Mouse (Mus musculus): ENCODE measurements around the gene Trmt10c. TPM values are rescaled to one million over a fixed set of nuclear protein-coding genes. Genes with fewer than 3 reads are reported as not detected.
A peak's percentile ranks its signal among the peaks of the same experiment; 100 is the strongest.

Trmt10c gene
- 1.3 and 1.9 TPM in 2 replicates for polyA plus RNA-seq (2012; rRNA removed)

GRCm38 (mm10) chr16:56037138-56038010 lies at the start of gene Trmt10c:
Gene Trmt10c, minus strand, starts transcription at chr16:56037819.
- TF ChIP-seq POLR2A (IDR thresholded peaks at IDR 0.05; ENCODE audit: control insufficient read depth, low read depth, low read length): peak; percentile 80
- TF ChIP-seq CTCF (IDR thresholded peaks at IDR 0.05; ENCODE audit: control insufficient read depth, insufficient read depth, insufficient replicate concordance, low read depth, low read length): no peak
- Histone ChIP-seq H3K27me3 (ENCODE audit: control insufficient read depth, insufficient read depth, low read length) (no peaks in the 10 kb centered on the region), H3K27ac (ENCODE audit: control insufficient read depth, insufficient read depth, low read depth, low read length) (peak within 1 kb of the TSS; percentile 97), H3K4me3 (ENCODE audit: control insufficient read depth, low read depth, low read length) (peak within 1 kb of the TSS; percentile 100), H3K36me3 (ENCODE audit: control insufficient read depth, insufficient read depth, low read length) (no peaks in the 10 kb centered on the region; the same call in 1 of the 2 replicates), H3K4me1 (ENCODE audit: control insufficient read depth, insufficient read depth, low read length) (no peaks in the 10 kb centered on the region)

- Histone ChIP-seq H3K4me1 (ENCODE audit: control insufficient read depth, insufficient read depth, low read length) (no peaks in the 10 kb centered on the region), H3K4me3 (ENCODE audit: control insufficient read depth, low read depth, low read length) (no peak overlapping the region), H3K36me3 (ENCODE audit: control insufficient read depth, insufficient read depth, low read length) (no peaks in the 10 kb centered on the region), H3K27me3 (ENCODE audit: control insufficient read depth, insufficient read depth, low read length) (no peaks in the 10 kb centered on the region), H3K27ac (ENCODE audit: control insufficient read depth, insufficient read depth, low read depth, low read length) (no peak overlapping the region)
- no peak for TF ChIP-seq POLR2A (IDR thresholded peaks at IDR 0.05; ENCODE audit: control insufficient read depth, low read depth, low read length)
Measured at GRCm38 (mm10) chr16:56086336-56086735, 48.7 kb upstream of the Trmt10c start.

- no peak overlapping the region for H3K4me3 ChIP-seq (ENCODE audit: control insufficient read depth, low read depth, low read length)
- TF ChIP-seq CTCF (IDR thresholded peaks at IDR 0.05; ENCODE audit: control insufficient read depth, insufficient read depth, insufficient replicate concordance, low read depth, low read length): no peak
- no peak for TF ChIP-seq POLR2A (IDR thresholded peaks at IDR 0.05; ENCODE audit: control insufficient read depth, low read depth, low read length)
Measured at GRCm38 (mm10) chr16:56081691-56082090, 44.1 kb upstream of the Trmt10c start.

GRCm38 (mm10) chr16:56079419-56079818 lies 41.8 kb upstream of the Trmt10c start:
- no peaks in the 10 kb centered on the region for H3K27me3 ChIP-seq (ENCODE audit: control insufficient read depth, insufficient read depth, low read length)
- no peaks in the 10 kb centered on the region for H3K36me3 ChIP-seq (ENCODE audit: control insufficient read depth, insufficient read depth, low read length)
- H3K4me1 ChIP-seq (ENCODE audit: control insufficient read depth, insufficient read depth, low read length): peaks cover 5% of the 10 kb centered on the region
- TF ChIP-seq POLR2A (IDR thresholded peaks at IDR 0.05; ENCODE audit: control insufficient read depth, low read depth, low read length): no peak
- TF ChIP-seq CTCF (IDR thresholded peaks at IDR 0.05; ENCODE audit: control insufficient read depth, insufficient read depth, insufficient replicate concordance, low read depth, low read length): no peak
- no peak overlapping the region for H3K27ac ChIP-seq (ENCODE audit: control insufficient read depth, insufficient read depth, low read depth, low read length)
- no peak overlapping the region for H3K4me3 ChIP-seq (ENCODE audit: control insufficient read depth, low read depth, low read length)

More at GRCm38 (mm10) chr16:56081691-56082090, 44.1 kb upstream of the Trmt10c start:
- no peaks in the 10 kb centered on the region for H3K27me3 ChIP-seq (ENCODE audit: control insufficient read depth, insufficient read depth, low read length)
- no peaks in the 10 kb centered on the region for H3K36me3 ChIP-seq (ENCODE audit: control insufficient read depth, insufficient read depth, low read length)
- H3K27ac ChIP-seq (ENCODE audit: control insufficient read depth, insufficient read depth, low read depth, low read length): no peak overlapping the region
- H3K4me1 ChIP-seq (ENCODE audit: control insufficient read depth, insufficient read depth, low read length): no peaks in the 10 kb centered on the region

- no peak overlapping the region; the same call in 1 of the 2 replicates for H3K27ac ChIP-seq (ENCODE audit: control insufficient read depth, insufficient read depth, low read depth, low read length)
- H3K36me3 ChIP-seq (ENCODE audit: control insufficient read depth, insufficient read depth, low read length): no peaks in the 10 kb centered on the region
- peaks cover 10% of the 10 kb centered on the region for H3K4me1 ChIP-seq (ENCODE audit: control insufficient read depth, insufficient read depth, low read length)
- H3K4me3 ChIP-seq (ENCODE audit: control insufficient read depth, low read depth, low read length): peak overlapping the region; percentile 97
- no peak for TF ChIP-seq POLR2A (IDR thresholded peaks at IDR 0.05; ENCODE audit: control insufficient read depth, low read depth, low read length)
- no peak for TF ChIP-seq CTCF (IDR thresholded peaks at IDR 0.05; ENCODE audit: control insufficient read depth, insufficient read depth, insufficient replicate concordance, low read depth, low read length)
- no peaks in the 10 kb centered on the region for H3K27me3 ChIP-seq (ENCODE audit: control insufficient read depth, insufficient read depth, low read length)
Measured at GRCm38 (mm10) chr16:56076121-56076869, 38.7 kb upstream of the Trmt10c start.

- H3K4me3 ChIP-seq (ENCODE audit: control insufficient read depth, low read depth, low read length): peak overlapping the region; percentile 97
- peaks cover 10% of the 10 kb centered on the region for H3K4me1 ChIP-seq (ENCODE audit: control insufficient read depth, insufficient read depth, low read length)
- H3K36me3 ChIP-seq (ENCODE audit: control insufficient read depth, insufficient read depth, low read length): no peaks in the 10 kb centered on the region
- TF ChIP-seq POLR2A (IDR thresholded peaks at IDR 0.05; ENCODE audit: control insufficient read depth, low read depth, low read length) (peak; percentile 90), CTCF (IDR thresholded peaks at IDR 0.05; ENCODE audit: control insufficient read depth, insufficient read depth, insufficient replicate concordance, low read depth, low read length) (no peak)
- H3K27me3 ChIP-seq (ENCODE audit: control insufficient read depth, insufficient read depth, low read length): no peaks in the 10 kb centered on the region
- peak overlapping the region; percentile 90 for H3K27ac ChIP-seq (ENCODE audit: control insufficient read depth, insufficient read depth, low read depth, low read length)
Measured at GRCm38 (mm10) chr16:56075222-56076111, 37.8 kb upstream of the Trmt10c start.
